Mouse (Mus musculus) forebrain, embryonic 11.5 days (tissue): ENCODE measurements at regions not wholly inside any gene's neighbourhood (a gene's known extent, or its start where the extent isn't known, plus 50 kb on each side); places are given as distances from the start of the nearest gene placed in this dataset.

Experiments used
- ATAC-seq: fragments of 200-750 bp; cut with Nextera tagmentation; replicated peaks from 2 replicates; pipeline ENCODE4 v1.8.0; 2017; ENCODE audit warnings: moderate TSS enrichment; ENCODE audit not compliant: low FRiP score
- DNase-seq: peaks from one replicate; pipeline ENCODE4 v3.0.0-alpha.2; 2017; ENCODE audit warnings: low spot score
- H3K27ac ChIP-seq: fragments of 300-500 bp; sonication (generic); 2 replicates; pipeline ENCODE4 v1.5.1; 2014; ENCODE audit warnings: low read depth, low read length
- H3K27me3 ChIP-seq: fragments of 300-500 bp; sonication (generic); 2 replicates; pipeline ENCODE4 v1.6.1; 2014; ENCODE audit warnings: mild to moderate bottlenecking, low read length, mixed read lengths; ENCODE audit not compliant: control insufficient read depth, insufficient read depth
- H3K36me3 ChIP-seq: fragments of 300-500 bp; sonication (generic); 2 replicates; pipeline ENCODE4 v1.6.1; 2014; ENCODE audit warnings: mild to moderate bottlenecking, low read length, moderate library complexity, mixed read lengths; ENCODE audit not compliant: control insufficient read depth, insufficient read depth
- H3K4me1 ChIP-seq: fragments of 300-500 bp; sonication (generic); replicated peaks from 2 replicates; pipeline ENCODE4 v1.6.1; 2014; ENCODE audit warnings: low read length, mixed read lengths; ENCODE audit not compliant: control insufficient read depth, insufficient read depth
- H3K4me2 ChIP-seq: fragments of 300-500 bp; sonication (generic); 2 replicates; pipeline ENCODE4 v1.6.1; 2014; ENCODE audit warnings: low read depth, mild to moderate bottlenecking, low read length, moderate library complexity, mixed read lengths; ENCODE audit not compliant: severe bottlenecking
- H3K4me3 ChIP-seq: fragments of 300-500 bp; sonication (generic); 2 replicates; pipeline ENCODE4 v1.5.1; 2014; ENCODE audit warnings: low read depth, low read length
- H3K9ac ChIP-seq: fragments of 300-500 bp; sonication (generic); 2 replicates; pipeline ENCODE4 v1.6.1; 2014; ENCODE audit warnings: low read length
- H3K9me3 ChIP-seq: fragments of 300-500 bp; sonication (generic); 2 replicates; pipeline ENCODE4 v1.6.1; 2016; ENCODE audit warnings: low read length, mixed read lengths; ENCODE audit not compliant: control insufficient read depth
- WGBS: fragments of 180-500 bp; shearing (Covaris S2); extraction: QIAGEN DNeasy Blood & Tissue Kit; methylation state at CpG from one replicate; pipeline ENCODE4 v1.1.7; 2014; 5-methylcytosine and 5-hydroxymethylcytosine counted together

DNA sequence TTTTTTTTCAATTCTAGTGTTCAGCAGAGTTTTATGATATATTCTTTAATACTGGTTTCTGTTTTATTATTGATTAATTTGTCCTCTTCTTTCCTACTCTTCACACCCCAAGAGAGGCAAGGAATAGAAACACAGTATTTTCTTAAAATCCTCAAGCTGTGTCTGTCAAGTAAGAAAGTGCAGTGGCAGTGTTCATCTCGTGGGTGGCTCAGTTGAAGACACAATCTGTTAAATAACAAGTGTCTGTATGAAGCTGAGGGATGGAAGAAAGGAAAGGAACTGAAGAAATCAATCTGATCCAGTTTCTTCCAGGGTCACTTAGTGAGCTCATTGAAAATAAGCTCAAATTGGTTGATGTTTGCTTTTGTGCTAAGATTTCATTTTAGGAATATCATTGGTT, 396.9 kb upstream of the Celf2 start:
- Histone ChIP-seq H3K4me3 (no peak overlapping the region), H3K27ac (no peak overlapping the region), H3K4me2 (no peak overlapping the region), H3K4me1 (no peaks in the 10 kb centered on the region), H3K9ac (no peak overlapping the region), H3K9me3 (no peaks in the 10 kb centered on the region), H3K36me3 (no peaks in the 10 kb centered on the region), H3K27me3 (no peaks in the 10 kb centered on the region)
- 33% methylated on average over 1 of the region's 1 CpGs for WGBS
- DNase-seq (no peak), ATAC-seq (no peak)

DNA sequence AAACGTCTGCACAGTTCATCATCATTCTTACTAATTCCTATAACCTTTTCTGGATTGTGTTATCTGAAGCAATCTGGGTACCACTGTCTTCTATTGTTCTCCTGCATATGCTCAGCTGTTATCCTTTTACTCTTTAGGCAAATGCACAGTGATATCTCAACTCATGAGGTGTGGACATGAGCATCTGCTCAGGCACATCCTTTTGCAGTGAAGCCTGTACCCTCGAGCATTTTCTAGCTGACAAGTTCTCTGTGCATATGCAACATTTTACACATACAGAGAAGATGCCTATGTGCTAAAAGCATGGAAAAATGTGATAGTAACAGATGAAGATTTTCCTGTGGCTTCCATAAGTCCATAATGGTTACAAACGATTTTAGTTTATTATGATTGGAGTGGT, 384.4 kb upstream of the Celf2 start:
- 84% methylated on average over 3 of the region's 3 CpGs for WGBS
- H3K27ac ChIP-seq: no peak overlapping the region
- no peaks in the 10 kb centered on the region for H3K27me3 ChIP-seq
- ATAC-seq (no peak), DNase-seq (no peak)
- no peak overlapping the region for H3K4me2 ChIP-seq
- no peaks in the 10 kb centered on the region for H3K9me3 ChIP-seq
- no peak overlapping the region for H3K4me3 ChIP-seq
- H3K4me1 ChIP-seq: no peaks in the 10 kb centered on the region
- H3K9ac ChIP-seq: no peak overlapping the region
- H3K36me3 ChIP-seq: no peaks in the 10 kb centered on the region
